Mouse (Mus musculus) adrenal gland, adult (tissue): ENCODE measurements around the gene Il10.

Experiments used
- DNase-seq, 2 experiments: peaks; one replicate each; pipeline ENCODE4 v3.0.0; 2022 to 2023; ENCODE audit warnings: low spot score in 1 of 2; ENCODE audit not compliant: inconsistent age in 2 of 2

The Il10 gene

GRCm38 (mm10) chr1:131019492-131020098 is at the start of gene Il10:
Il10 (plus strand) TSS chr1:131019845.
- no peak for DNase-seq

DNA sequence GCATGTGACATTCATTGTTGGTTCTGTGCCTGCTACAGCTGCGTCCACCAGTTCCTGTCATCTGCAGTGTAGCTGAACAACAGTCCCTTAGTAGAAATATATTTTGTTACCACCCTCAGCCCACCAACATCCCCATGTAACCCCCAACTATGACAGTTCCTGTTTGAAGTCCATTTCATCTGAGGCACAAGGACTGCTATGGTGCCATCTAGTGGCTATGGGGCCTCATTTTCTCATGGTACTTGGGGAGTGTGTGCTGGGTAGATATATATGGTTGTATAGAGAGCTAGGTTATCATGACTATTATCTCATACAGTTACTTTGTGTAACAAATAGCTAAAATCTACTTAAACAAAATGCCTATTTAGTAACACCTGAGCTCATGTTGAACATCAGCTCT is 40.2 kb upstream of the Il10 start:
- peak; percentile 26 to 80 for DNase-seq

GRCm38 (mm10) chr1:130984441-130984840 is 35.2 kb upstream of the Il10 start:
- no peak for DNase-seq

DNA sequence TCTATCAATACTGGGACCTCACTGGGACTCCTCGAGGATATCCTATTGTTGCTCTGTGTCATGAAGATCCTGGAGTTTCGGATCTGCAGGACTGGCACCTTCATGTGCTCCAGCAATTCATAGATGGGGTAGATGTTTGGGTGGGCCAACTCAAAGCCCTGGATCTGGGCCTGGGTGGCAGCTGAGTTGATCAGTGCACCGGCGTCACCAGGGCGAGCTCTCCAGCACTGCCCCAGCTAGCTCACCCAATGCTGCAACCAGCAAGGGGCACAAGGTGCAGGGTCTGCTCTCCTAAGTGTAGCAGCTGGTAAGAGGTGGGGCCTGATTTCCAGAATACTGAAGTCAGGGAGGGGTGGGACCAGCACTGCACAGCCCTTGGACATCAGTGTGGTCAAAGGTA is 32.6 kb upstream of the Il10 start:
- DNase-seq = no peak

- peak in 1 of 2 experiments; percentile 49 for DNase-seq
These were observed 32.2 kb upstream of the Il10 start for GRCm38 (mm10) chr1:130987418-130987817.

DNA sequence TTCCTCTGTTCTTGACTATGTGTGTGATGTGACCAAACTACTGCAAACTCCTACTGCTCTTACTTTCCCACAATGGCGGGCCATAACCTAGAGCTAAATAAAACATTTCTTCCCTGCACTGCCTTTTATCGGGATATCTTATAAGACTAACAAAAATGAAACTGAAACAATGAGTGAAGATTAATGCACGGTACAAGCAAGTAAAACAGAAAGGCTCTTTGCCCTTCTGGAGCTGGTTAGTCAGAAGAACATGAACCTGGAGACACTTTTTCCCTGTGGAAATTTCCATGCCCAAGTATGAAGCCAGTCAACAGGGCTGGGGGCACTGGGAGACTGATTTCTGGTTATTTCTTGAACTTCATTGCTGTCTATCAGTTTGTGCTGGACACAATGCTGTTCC is 30.3 kb upstream of the Il10 start:
- DNase-seq = peak in 1 of 2 experiments; percentile 58

- DNase-seq = no peak
These were observed 29.2 kb upstream of the Il10 start for GRCm38 (mm10) chr1:130990448-130990847.

- no peak for DNase-seq
These were observed 26.0 kb upstream of the Il10 start for GRCm38 (mm10) chr1:130993574-130994154.

GRCm38 (mm10) chr1:130995515-130995914 is 24.1 kb upstream of the Il10 start:
- DNase-seq = peak in 1 of 2 experiments; percentile 55

DNA sequence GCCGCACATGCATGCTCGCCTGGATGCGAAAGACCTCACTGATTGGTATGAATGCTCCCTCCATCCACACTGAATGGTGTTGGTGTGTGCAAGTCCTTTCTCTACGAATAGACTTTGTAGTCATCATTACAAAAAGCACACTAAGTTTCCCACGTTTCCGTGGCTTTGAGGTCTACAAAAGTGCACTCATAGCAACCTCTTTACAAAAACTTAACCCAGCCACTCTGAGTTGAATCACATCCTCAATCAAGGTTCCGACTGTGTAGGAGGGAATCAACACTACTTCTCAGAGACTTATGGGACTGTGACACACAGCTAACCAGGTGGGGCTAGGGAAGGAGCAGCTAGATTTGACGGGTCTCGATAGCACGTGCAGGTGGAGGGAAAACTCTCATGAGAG is 23.3 kb upstream of the Il10 start:
- no peak for DNase-seq

- DNase-seq = no peak
These were observed 22.2 kb upstream of the Il10 start for GRCm38 (mm10) chr1:130997441-130997840.

GRCm38 (mm10) chr1:130998321-130998720 is 21.3 kb upstream of the Il10 start:
- DNase-seq = no peak

DNA sequence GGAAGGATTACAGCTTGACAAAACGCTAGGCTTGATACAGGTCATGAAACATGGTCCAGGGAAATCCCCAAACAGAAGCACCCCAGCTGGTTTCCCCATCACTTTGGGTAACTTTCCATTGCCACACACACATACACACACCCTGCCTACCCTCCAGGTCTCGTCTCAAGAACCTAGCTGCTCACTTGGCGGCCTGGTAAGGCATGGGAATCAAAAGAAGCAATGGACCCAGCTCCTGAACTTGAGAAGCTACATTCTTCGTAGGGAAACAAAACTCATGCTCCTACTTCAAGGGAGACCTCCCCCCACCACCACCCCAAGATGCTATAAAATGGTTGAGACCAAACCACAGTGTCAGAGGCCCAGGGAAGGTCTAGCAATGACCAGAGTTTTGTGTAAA is 19.9 kb upstream of the Il10 start:
- no peak for DNase-seq

DNA sequence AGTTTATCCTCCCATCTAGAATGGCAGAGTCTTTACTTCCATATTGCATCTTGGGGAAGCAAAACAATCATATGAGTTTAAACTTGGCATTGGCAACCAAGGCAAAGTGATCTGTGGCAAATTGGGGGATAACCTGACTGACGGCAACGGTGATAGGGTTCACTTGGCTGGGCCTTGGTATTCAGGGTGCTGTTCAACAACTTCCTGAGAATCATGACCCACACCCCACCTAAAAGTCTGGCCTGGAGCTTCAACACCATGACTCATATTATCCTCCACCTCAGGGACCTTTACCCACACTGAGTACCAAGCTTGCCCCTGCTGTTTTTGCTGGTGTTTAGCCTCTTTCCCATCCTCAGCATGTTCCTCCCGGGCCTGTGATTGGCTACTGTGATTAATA is 19.3 kb upstream of the Il10 start:
- DNase-seq = no peak

DNA sequence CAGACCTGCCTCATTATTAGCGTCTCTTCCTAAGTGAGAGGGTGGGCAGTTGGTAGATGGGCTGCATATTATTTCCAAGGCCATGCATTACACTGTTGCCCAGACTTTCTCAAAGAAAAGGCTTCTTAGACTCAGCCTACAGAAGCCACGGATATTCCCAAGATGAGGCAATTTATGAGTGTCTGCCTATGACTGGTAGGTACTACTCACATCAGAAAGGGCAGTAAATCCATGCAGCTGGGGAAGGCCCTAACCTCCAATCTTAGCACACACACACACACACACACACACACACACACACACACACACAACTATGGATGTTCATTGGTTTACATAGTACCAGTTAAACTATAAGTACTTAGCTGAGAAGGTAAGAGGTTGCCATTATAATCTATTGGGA is 17.1 kb upstream of the Il10 start:
- no peak for DNase-seq

GRCm38 (mm10) chr1:131003037-131003922 is 16.4 kb upstream of the Il10 start:
- DNase-seq = no peak

DNA sequence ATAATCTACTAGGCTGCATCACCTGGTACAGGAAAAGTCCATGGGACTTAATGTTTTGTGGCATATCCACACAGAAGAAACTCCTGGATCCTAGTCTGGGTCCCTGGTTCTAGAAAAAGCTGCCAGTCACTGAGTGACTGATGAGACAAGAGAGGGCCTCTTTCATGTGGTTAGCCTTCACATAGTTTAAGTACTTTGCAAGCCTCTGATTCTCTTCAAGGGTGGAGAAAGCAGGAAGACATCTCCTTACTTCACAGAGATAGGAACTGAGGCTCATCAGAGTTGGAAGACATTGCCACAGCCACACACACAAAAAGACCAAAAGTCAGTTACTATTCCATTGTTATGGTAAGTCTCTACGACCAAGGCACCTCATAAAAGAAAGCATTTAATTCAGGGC is 13.6 kb upstream of the Il10 start:
- no peak for DNase-seq

DNA sequence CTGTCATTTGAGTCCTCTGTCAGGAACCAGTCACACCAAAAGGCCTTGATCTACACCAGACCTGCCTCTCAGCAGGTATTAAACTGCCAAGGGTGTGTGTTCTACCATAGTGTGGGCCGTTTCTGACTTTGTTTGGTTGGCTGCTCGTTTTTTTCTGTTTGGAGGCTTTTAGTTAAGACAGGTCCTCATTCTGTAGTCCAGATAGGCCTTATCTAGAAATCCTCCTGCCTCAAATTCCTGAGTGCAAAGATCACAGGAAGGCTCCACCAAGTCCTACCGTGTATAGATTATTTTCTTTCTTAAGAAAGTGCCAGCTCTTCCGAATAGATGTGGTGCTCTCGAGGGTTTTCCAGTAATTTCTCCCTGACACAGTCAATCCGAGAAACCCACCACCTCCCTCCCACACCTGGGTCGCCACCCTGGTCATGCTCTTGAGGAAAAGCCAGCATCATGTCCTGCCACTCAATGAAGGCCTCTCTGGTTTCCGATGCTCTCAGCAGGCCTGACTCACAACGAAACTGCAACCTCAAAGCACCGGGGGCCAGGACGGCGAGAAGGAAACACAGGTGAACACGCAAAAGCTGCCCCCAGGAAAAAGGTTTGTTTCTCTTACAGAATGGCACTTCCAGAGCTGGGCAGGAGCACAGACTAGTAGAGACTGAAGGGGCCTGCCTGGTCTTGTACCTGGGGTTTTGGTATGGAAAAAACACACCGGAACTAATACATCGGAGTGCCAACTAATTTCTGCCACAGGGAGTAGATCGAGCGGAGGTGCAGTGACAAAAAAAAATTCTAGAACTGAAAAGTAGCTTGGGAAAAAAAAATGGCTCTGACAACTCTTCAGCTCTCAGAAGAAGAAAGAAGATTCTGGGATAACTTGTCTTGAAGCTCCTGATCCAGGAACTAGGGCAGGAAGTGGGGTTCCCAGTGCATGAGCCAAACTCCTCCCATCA is 9.2 kb upstream of the Il10 start:
- DNase-seq = no peak

DNA sequence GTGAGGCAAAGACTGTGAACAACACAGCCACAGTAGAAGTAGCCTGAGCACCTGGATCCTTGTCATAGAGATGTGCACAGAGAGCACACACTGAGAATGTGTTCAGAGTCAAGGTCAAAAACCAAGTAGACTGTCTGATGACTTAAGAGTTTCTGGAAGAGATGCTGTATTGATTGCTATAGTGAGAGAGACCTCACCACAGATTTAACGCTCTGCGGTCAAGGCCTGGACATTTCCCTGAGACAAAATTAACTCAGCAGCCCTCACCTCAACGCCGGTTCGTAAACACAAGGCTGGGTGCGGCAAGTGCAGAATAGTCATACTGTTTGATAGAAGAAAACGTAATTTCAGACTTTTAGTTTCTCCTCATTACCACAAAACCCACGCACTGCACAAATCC is 7.2 kb upstream of the Il10 start:
- DNase-seq = no peak

DNA sequence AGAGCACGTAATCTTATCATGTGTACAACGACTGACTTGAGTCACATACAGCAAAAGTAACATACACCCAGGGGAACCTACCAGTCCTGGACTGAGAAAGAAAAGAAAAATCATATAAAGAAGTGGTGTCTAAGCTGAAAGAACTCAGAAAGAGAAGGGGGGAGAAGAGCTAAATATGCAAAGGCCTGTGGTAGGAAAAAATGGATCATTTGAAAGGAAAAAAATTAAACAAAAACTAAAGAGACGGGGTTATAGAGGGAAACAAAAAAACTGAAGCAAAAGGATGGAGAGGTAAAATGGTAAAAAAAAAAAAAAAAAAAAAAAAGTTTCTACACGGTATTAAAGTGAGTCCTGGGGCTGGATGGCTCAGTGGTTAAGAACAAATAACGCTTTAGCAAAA is 5.7 kb upstream of the Il10 start:
- no peak for DNase-seq

DNA sequence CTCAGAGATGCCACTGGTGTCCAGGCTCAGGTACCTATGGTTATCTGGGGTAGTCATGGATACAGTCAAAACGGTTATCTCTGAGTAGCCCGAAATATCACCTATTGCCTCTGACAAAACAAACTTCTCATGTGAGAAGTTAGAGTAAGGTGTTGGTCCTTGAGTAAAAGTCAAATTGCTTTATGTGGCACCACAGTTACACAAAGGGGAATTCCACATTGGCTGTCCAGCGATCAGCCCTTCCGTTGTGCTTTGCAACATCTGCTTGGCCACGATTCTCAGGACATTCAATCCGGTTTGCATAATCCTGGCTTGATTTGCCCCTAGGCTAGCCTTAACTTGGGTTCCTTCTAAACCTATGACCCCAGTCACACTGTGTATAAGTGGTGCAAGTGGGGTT is 4.4 kb upstream of the Il10 start:
- DNase-seq = no peak
